Mouse (Mus musculus): ENCODE data around the gene Rprd2.

DNA sequence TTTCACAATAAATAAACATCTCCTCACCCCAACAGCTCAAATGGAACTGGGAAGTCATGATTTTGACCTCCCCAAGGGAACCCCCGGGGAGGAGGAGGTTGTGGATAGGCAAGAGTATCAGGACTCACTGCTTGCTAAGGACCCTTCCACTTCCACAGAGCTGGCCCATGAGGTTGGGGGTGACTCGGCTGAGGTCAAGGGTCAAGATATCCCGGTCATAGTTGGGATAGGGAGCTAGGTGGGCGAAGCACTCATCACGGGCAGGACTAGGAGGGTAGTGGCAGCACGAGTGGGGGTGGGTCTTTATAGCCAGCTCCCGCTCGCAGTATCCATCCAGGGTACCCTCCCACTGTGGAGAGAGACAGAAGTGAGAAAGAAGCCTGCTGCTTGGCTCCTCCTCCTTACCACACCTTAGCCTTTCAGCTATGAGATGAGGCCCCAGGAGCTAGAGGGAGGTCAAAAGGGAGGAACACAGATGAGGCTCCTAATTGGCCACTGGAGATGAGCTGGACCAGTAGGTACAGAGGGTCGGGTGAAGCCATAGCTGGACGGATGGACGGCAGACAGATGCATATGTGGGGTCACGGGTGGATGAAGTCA, 83.5 kb downstream of the Rprd2 start:
- no peak for TF ChIP-seq CTCF (conservative IDR thresholded peaks at IDR 0.05; ENCODE audit: low read length)
- TF ChIP-seq POU5F1 (IDR thresholded peaks at IDR 0.05; ENCODE audit: borderline replicate concordance, low read length): no peak

Data from E14TG2a.4 (cell line).